Mouse (Mus musculus) MEL-GATA-1-ER (cell line): ENCODE results near the gene Zfp326.

Experiments used
- DNase-seq: peaks from one replicate; pipeline ENCODE4 v3.0.0-alpha.2; 2012; ENCODE audit warnings: low read depth; ENCODE audit errors: extremely low read depth

Gene Zfp326

DNA sequence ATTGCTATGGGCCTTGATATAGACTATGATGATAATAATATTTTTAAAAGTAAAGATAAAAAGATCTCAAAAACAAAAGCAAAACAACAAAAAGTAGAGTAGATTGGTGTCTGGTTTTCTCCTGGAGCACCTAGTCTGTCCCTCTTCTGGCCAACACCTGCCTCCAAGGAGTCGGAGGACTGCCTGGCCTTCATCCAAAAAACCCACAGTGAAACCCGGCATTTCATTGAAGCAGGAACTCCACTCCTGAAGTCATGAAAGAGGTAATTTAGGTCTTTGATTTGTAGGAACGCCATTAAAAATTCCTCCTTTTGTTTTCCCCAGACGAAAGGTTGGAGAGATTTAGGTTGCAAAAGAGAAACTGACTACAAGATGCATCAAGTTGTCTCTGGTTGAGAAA, 8.9 kb upstream of the Zfp326 start:
- DNase-seq: no peak

DNA sequence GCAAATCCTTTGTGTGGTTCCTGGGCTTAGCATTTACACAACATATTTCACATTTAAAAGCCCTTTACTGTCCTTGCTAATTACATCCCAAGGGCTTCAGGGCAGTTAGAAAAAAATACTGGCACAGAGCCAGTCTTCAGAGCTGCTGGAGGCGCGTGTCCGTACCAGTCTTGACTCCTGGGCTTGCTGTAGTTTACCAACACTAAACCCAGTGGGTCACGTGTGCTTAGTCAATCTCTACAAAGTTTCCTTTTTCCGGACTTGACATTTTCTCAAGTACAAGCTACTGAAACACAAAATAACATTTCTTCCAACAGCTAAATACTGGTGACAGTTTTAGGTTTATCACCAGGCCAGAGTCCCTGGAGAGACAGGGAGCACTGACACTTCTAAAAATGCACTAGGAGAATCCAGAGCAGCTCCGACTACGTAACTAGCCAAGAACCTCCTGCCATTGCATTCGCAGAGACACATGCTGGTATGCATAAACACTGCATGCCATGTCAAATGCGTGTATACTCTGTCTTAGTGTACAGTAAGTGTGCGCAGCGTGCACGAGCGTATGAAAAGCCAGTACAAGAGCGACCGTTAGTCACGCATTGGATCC, 8.4 kb upstream of the Zfp326 start:
- no peak for DNase-seq

DNA sequence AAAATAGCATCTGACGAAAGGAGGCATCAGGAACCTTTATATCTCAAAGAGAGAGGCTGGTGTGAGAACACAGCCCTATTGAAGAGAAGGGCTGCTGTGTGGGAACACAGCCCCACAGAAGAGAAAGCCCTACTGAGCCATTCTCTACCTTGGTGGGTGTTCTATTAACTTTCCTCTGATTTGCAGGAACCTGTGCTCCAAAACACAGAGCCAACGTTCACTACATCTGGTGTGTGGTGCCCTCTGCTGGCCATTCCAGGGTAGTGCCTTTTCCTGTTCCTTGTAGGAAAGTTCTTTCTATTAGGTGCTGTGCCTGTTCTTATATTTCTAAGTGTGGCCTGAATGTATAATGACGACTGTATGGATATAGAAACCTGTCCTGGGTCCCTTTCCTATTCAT, 7.8 kb upstream of the Zfp326 start:
- peak; percentile 40 for DNase-seq

DNA sequence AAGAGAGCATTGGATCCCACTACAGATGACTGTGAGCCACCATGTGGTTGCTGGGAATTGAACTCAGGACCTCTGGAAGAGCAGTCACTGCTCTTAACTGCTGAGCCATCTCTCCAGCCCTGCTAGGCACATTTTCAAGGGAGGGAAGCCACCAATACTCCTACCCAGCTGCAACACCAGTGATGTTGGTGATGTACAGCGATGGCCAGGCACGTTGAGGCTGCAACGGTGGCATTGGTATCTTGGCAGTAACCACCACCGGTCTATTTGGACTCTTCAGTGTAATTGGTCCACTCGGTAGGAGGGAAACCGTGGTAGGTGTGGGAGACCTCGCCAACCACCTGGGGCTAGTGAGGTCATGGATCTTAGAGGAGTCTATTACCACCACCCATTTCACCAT, 6.6 kb upstream of the Zfp326 start:
- DNase-seq: no peak

DNA sequence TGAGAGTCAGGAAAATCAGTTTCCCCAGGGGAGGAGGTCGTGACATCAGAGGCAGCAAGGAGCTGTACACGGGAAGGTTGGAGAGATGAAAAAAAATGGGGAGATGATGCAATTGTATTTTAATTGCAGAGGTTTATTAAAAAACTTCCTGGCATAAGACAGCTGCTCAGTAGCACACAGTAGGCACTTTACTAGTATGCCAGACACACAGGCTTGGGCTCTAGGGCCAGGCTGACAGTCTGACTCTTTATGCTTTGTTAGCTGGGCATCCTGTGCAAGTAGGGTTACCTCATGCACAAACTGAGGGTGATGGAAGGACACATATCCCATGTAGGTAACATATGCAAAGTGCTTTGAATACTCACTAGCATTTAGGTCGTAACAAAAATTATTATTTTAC, 5.2 kb upstream of the Zfp326 start:
- DNase-seq: no peak

DNA sequence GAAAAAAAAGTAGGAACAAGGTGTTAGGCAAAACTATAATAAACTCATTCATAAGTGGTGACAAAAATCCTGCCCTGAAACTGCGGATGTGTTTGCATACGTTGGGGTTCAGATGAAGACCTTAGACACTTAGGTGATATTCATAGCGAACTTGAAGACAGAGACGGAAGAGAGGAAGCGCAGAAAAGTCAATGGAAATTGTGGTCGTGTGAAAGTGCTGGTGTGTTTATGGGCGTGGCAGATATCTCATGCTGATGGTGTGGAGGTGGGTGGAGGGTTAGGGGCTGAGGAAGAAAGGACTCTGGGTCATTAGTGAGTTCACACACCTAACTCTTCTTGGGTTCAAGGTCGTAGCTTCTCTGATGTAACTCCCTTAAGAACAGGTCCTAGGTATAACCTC, 4.2 kb upstream of the Zfp326 start:
- no peak for DNase-seq

DNA sequence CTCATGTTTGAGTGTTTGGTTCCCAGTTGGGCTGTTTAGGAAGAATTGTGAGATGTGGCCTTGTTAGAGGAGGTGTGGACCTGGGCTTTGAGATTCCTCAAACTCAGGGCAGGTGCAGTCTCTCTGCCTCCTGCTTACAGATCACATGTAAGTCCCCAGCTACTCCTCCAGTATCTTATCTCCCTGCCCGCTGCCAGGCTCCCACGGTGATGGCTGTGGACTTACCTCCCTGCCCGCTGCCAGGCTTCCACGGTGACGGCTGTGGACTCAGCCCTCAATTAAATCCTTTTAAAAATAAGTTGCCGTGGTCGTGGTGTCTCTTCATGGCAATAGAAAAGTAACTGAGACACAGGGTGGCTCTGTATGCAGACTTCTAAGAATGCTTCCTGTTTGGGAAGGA, 3.4 kb upstream of the Zfp326 start:
- no peak for DNase-seq

DNA sequence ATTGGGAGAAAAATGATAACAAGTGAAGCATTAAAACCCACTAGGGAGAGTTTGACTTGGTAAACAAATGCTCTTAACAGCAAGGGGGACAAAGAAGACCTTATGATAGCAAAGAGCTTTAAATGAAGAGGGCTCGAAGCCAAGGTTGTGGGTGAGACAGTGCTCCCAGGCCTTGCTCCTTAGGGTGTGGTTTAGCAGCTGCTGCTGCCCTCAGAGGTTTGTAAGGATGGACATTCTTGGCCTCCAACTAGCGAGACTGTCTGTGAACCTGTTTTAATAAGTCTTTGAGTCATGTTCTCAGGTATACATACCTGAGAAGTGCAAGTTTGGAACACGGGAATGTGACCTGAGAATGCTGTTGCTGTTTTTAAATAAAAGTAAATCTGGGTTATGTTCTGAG, 2.6 kb upstream of the Zfp326 start:
- DNase-seq: no peak

DNA sequence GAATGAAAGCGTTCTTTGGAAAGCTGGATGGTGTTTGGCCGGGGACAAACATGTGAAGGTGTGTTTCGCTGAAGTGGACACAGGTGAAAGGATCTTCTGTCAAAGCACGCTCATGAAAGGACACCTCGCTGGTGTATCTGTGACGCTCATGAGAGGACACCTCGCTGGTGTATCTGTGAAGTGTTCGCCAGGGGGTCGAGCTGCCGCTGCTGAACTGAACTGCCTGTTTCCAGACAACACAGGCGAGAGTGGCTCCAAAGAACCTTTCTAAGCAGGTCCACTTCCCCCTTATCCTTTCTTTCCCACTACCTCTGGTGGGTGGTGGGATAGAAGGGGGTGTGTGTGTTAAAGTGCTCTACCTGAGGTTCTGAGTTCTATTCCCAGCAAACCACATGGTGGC, 1.9 kb upstream of the Zfp326 start:
- DNase-seq: no peak

DNA sequence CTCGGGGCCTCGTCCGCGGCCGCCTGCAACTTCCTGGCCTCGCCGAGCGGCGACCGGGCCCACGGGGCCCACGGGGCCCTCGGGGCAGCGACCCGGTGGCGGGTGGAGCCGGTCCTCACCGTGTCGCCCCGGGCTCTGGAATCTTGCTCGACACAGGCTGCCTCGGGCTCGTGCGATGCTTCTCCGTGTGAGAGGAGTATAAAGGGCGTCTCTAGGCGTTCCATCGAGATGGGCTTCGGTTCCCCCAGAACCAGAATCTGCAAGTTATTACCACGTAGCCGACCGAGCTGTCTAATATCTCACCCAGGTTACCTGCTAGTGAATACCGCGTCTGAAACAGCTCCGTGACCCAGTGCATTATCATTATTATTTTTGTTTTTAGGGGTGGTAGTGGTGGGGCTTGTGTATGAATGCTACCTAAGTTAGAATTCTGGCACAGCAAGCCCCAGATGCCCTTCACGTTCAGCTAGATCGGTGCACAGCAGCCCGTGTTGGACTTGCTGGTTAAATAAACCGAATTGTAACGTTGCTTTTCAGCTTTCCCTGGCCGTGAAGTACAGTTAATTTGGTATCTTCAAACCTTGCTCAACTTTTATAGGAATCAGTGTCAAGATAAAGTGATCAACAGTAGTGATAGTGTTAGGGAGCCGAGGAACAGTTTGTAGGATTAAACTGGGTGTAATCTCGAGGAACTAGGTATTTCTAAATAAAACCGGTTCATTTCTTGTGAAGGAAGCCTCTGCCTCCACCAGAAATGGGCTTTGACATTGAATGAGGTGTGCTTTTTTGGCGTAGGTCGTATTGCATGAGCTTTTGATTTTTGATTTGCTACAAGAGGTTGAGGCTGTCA, 785 bp downstream of the Zfp326 start:
- peak; percentile 26 for DNase-seq

DNA sequence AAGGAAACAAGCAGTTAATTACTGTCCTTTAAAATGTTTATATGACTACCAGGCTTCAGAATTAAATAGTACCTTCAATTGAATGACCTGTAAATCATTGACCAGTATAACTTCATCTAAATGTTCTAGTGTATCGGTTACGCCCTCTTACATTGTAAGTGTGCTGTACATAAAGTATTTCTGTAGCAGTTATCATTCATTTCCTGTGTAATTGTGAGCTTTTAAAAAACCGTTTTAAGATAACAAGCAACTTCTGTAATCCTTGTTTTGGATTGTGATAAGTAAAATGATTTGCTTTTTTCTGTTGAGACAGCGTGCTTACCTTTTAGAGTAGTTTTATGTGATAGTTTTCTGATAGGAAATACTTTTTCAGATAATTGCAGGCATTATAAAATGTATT, 11.0 kb downstream of the Zfp326 start:
- DNase-seq: no peak

DNA sequence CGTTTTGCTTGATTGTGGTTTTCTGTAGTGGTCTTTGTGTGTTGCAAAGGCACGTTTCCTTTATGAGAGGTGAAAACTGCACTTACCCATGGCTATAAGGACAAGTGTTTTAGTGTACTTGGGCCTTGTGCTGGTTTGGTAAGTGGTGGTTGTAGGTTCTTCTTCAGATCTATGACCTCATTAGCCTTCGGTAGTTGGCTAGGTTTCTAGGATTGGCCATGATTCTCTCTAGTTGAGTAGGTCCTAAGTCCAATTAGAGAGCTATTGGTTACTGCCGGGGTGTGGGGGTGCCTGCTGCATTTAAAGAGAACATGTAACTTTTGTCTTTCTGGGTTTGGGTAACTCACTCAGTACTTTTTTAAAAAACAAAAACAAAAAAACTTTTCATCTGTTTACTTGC, 21.8 kb downstream of the Zfp326 start:
- no peak for DNase-seq

DNA sequence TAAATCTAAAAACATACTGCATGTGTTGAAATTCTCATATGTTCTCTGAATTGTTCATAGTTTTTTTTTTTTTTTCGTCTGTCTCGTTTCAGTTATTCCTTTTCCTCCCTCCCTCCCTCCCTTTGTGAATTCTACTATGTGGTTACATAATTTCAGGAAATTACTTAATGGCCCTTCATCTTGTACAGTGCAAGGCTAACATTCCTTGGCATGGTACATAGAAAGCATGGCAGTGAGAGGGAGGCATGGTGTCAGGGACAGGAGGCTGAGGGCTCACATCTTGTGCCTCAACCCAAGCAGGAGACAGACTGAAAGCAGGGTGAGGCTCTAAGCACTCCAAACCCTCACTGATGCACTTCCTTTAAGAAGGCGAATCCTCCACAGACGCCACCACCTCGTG, 32.8 kb downstream of the Zfp326 start:
- DNase-seq: no peak

DNA sequence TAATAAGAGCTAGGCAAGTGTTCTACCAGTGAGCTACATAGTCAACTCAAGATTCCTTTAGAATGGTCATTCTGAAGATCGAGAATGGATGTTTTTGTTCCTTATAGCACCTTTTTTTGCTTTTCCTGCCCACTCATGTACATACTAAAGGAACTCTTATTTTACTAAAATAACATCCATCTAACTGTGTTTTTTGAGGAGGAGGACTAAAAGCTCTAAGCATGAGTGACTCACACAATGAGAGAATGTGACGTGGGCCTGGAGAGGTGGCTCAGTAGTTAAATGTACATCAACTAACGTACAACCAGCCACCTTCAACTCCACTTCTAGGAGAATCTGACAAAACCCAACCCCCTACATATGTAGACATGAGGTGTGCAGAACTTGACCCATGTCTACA, 33.3 kb downstream of the Zfp326 start:
- DNase-seq: no peak

DNA sequence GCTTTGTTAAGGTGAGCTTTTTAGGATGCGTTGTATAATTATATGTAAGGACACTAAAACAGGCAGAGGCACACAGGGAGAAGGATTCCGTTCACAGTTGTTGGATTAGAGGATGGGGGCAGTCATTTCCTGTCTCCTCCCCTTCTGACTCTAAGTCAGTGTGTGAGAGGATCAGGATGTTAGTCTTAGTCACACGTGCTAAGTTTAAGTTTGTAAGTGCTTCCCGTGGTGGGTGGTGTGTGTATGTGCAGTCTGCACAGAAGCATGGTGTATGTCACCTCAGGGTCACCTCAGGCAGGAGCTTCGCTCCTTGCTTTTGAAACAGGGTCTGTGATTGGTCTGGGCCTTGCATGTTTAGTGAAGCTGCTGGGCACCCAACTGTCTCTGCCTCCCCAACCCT, 35.1 kb downstream of the Zfp326 start:
- no peak for DNase-seq

DNA sequence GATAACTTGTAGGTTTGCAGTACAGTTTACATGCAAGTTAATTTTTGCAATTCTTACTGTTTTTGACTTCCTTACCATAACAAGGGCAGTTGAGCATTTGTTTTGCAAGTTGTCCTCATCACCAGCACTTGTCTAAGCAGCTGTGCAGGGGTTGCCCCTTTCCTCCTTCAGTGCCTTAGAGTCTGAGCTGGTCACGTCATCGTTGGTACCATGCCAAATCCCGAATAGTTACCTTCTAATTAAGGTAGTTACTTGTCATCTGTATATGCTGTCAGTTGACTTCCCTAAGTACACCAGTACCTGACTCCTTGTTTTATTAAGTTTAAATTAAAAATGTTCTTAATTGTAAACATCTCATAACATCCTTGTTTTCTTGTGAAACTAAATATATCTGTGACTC, 41.0 kb downstream of the Zfp326 start:
- no peak for DNase-seq

DNA sequence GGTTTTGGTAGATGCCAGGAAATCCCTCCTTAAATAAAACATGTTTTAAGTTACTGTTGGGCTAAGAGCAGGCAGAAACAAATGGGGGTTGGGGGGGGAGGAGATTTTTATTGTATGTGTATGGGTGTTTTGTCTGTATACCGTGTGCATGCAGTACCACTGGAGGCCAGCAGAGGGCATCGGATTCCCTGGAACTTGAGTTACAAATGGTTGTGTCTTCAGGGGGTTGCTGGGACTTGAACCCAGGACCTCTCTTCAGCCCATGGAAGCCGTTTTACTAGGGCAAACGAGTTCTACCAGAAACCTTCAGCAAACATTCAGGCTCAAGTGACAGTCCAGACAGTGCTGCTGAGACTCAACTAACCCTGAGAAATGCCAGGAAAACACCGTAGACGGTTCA, 41.9 kb downstream of the Zfp326 start:
- DNase-seq: peak; percentile 16

DNA sequence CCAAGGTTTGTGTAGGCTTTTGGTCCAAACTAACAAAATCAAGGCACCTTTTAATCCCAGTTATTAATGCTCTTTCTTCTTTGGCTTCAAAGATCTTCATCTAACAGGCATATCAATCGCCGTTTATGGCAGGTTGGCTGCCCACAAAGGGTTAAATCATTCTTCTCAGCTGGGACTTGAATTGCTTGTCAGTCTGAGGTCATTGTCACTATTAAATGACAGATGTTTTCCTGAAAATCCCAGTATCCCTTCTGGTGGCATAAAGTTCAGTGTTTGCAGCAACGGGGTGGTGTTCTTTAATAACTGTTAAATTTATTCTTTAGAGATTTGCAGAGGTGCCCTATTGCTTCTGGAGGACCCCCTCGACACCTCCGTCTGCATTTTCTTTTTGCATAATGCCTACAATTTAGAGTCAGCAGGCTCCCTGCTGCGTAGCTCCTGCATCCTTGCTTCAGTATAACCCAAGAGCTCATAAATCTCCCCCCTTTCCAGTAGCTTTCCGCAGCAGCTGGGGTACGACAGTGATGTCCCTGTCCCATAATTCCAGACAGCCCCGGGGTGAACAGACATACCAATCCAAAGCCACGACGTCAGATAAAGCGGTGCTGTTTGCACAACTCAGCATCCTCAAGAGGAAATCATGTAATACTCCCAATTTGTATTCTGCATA, 46.6 kb downstream of the Zfp326 start:
- DNase-seq: no peak

DNA sequence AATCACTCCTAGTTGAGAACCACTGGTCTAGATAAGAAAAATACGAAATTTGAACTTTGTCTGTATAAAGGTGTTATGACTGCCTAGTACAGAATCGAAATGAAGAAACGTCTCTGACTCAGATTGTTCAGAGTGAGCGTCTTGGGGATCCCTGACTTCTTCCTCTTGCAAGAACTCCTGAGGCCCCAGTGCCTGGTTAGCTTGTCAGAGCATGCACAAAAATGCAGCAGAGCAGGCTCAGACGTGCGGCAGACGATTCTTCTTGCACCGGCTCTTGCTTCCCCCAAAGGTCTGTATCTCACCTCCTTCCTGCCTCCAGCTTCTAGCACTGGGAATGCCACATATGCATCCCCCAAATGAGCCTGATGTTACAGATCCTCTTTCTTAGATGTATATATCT, 48.0 kb downstream of the Zfp326 start:
- DNase-seq: no peak

DNA sequence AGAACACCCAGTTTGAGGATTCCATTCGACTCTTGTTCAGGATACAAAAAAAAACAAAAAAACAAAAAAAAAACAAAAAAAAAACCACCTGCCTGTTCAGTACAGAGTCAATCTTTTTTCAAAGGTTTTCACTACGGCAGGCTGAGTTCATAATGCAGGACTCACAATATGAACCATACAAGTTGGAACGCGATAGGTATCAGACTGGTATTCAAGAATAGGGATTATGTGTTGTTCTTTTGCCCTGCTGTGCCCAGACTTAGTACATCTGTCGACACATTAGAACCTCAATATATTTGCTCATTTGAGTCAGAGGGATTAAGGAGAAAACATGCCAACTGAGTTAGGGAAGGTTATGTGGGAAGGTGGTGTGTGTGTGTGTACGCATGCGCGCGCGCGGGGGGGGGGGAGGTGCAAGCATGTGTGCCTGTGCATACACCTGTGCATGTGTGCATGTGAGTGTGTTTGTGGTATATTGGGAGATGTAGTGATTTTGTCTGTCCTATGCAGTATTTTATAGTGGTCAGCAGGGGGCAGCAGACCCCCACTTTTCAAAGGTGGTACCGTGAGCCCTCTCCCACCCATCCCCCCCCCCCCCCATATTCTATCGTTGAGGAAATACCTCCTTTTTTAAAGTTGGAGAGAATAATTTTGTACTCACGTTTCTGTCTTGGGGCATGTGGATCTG, 49.3 kb downstream of the Zfp326 start:
- DNase-seq: no peak

DNA sequence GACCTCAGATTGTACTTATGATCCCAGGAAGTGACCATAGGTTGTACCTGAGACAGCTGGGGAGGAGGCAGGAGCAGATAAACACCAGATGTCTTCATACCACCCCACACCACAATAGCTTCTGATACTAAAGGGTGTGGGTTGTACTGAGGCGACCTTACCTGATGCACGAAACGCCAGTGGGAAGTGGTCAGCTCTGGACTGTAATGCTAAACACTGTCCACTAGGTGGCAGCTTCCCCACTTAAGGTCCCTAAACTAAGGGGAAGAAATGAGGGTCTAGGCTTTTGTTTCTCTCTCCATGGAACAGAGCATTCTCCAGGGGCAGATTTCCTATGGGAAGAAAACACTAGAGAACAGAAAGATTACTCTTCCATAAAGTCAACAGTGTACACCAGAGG, 53.9 kb downstream of the Zfp326 start:
- no peak for DNase-seq

DNA sequence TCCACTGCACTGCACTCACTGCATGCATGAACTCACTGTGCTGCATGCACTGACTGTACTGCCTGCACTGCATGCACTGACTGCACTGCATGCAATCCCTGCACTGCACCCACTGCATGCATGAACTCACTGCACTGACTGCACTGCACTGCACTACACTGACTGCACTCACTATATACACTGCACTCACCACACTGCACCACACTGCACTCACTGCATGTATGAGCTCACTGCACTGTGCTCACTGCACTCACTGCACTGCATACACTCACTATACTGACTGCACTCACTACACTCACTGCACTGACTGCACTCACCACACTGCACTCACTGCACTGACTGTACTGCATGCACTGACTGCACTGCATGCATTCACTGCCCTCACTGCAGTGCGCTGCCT, 56.0 kb downstream of the Zfp326 start:
- no peak for DNase-seq
